Mouse (Mus musculus) kidney, adult 2 months (tissue): ENCODE data around the gene Hcn3.

Source experiments
- CTCF ChIP-seq: fragments of 200-500 bp; conservative IDR thresholded peaks from 2 replicates; pipeline ENCODE4 v1.5.1; 2011; ENCODE audit warnings: low read depth, mild to moderate bottlenecking, control low read depth, low read length, moderate library complexity, mixed read lengths; ENCODE audit not compliant: insufficient read depth, insufficient read length
- POLR2A ChIP-seq: fragments of 200-500 bp; IDR thresholded peaks from one replicate; pipeline ENCODE4 v1.6.1; 2011; ENCODE audit warnings: low read depth, low read length, control low read depth

- TF ChIP-seq POLR2A (peak; percentile 29), CTCF (no peak)
Measured at GRCm38 (mm10) chr3:89164506-89165267, 4.7 kb upstream of the Hcn3 start, which contains the start of gene Clk2.
